Mouse (Mus musculus) cerebellum, adult 9-11 months (tissue): Measurements from ENCODE around the gene Ctnnbip1.

ENCODE experiments used
- DNase-seq: peaks from one replicate; pipeline ENCODE4 v3.0.0; 2022

Ctnnbip1 gene

GRCm38 (mm10) chr4:149517868-149518340 lies at the start of gene Ctnnbip1:
Gene Ctnnbip1 (plus strand): TSS chr4:149518236.
- peak; percentile 99 for DNase-seq

- DNase-seq: no peak
Observed at GRCm38 (mm10) chr4:149469557-149469956, 48.5 kb upstream of the Ctnnbip1 start.

- DNase-seq: no peak
Observed at GRCm38 (mm10) chr4:149475096-149475495, 42.9 kb upstream of the Ctnnbip1 start.

- DNase-seq: no peak
Observed at GRCm38 (mm10) chr4:149477078-149477477, 41.0 kb upstream of the Ctnnbip1 start, which contains the start of gene Tmem274. Gene Tmem274 (plus strand): TSS chr4:149477378.

GRCm38 (mm10) chr4:149484566-149484965 lies 33.5 kb upstream of the Ctnnbip1 start:
- DNase-seq: no peak

GRCm38 (mm10) chr4:149485053-149485824 lies 32.8 kb upstream of the Ctnnbip1 start, which contains the start of the genes Nmnat1 and Lzic:
Gene Nmnat1 (minus strand): TSS chr4:149485202.
Gene Lzic (plus strand): TSS chr4:149485229.
- DNase-seq: peak; percentile 91

GRCm38 (mm10) chr4:149485825-149486206 lies 32.2 kb upstream of the Ctnnbip1 start:
- DNase-seq: no peak

GRCm38 (mm10) chr4:149487729-149488128 lies 30.3 kb upstream of the Ctnnbip1 start:
- no peak for DNase-seq

- DNase-seq: no peak
Observed at GRCm38 (mm10) chr4:149489415-149490240, 28.4 kb upstream of the Ctnnbip1 start.

GRCm38 (mm10) chr4:149491151-149491550 lies 26.9 kb upstream of the Ctnnbip1 start:
- DNase-seq: no peak

- no peak for DNase-seq
Observed at GRCm38 (mm10) chr4:149496612-149497011, 21.4 kb upstream of the Ctnnbip1 start.

GRCm38 (mm10) chr4:149498901-149499300 lies 19.1 kb upstream of the Ctnnbip1 start:
- no peak for DNase-seq

GRCm38 (mm10) chr4:149499790-149500189 lies 18.2 kb upstream of the Ctnnbip1 start:
- no peak for DNase-seq

- no peak for DNase-seq
Observed at GRCm38 (mm10) chr4:149504363-149504762, 13.7 kb upstream of the Ctnnbip1 start.

GRCm38 (mm10) chr4:149504858-149505257 lies 13.2 kb upstream of the Ctnnbip1 start:
- no peak for DNase-seq

GRCm38 (mm10) chr4:149505261-149505967 lies 12.6 kb upstream of the Ctnnbip1 start:
- no peak for DNase-seq

GRCm38 (mm10) chr4:149506904-149507303 lies 11.1 kb upstream of the Ctnnbip1 start:
- DNase-seq: no peak

- no peak for DNase-seq
Observed at GRCm38 (mm10) chr4:149511221-149511646, 6.8 kb upstream of the Ctnnbip1 start.

- DNase-seq: no peak
Observed at GRCm38 (mm10) chr4:149512072-149512471, 6.0 kb upstream of the Ctnnbip1 start.

GRCm38 (mm10) chr4:149515706-149516105 lies 2.3 kb upstream of the Ctnnbip1 start:
- no peak for DNase-seq

- DNase-seq: peak; percentile 72
Observed at GRCm38 (mm10) chr4:149518351-149519220, 550 bp downstream of the Ctnnbip1 start.

GRCm38 (mm10) chr4:149521258-149521657 lies 3.2 kb downstream of the Ctnnbip1 start:
- no peak for DNase-seq
